Mouse (Mus musculus): ENCODE measurements around the gene Tmem50b.

Gene Tmem50b

GRCm38 (mm10) chr16:91597672-91598010, at the start of gene Tmem50b:
Gene Tmem50b, minus strand, starts transcription at chr16:91597800.
- ChIA-PET POLR2A (interaction anchor here in 3 of 4 experiments (0.6 to 1.6 kb wide), 24 partner anchors 8 to 662 kb away, joined by 3 to 16 read pairs (median 4); partner anchors contain the start of genes Gart (in 2 of the 3), Ifnar1 (in 2 of the 3), Son (in 2 of the 3) and Cfap298 (in 1 of the 3)), CTCF (interaction anchor here in 2 of 4 experiments (0.6 to 1.0 kb wide), 4 partner anchors 8 to 97 kb away, joined by 3 to 4 read pairs (median 3); no protein-coding TSS in a partner anchor)

GRCm38 (mm10) chr16:91646681-91647419, 49.2 kb upstream of the Tmem50b start, which contains the start of gene Gart:
Gene Gart, minus strand, starts transcription at chr16:91646952.
- POLR2A ChIA-PET, result interaction anchor here (0.5 to 14.5 kb wide), 146 partner anchors 7 to 1362 kb away, joined by 3 to 333 read pairs (median 5); partner anchors contain the start of genes Donson (in 4 of the 4), Ifnar1 (in 3 of the 4), Itsn1 (in 3 of the 4) and Cfap298 (in 2 of the 4)
- CTCF ChIA-PET, result interaction anchor here in 2 of 4 experiments (0.8 to 1.2 kb wide), 2 partner anchors 48 to 238 kb away, joined by 3 to 4 read pairs; no protein-coding TSS in a partner anchor

GRCm38 (mm10) chr16:91645995-91646602, 48.5 kb upstream of the Tmem50b start:
- CTCF ChIA-PET, result no interaction called here

GRCm38 (mm10) chr16:91645420-91645819, 47.8 kb upstream of the Tmem50b start:
- ChIA-PET POLR2A (interaction anchor here in 3 of 4 experiments (0.6 to 14.5 kb wide), 11 partner anchors 12 to 72 kb away, joined by 3 to 333 read pairs (median 10); partner anchors contain the start of gene Donson (in 1 of the 3)), CTCF (interaction anchor here in 2 of 4 experiments (0.6 to 0.9 kb wide), 3 partner anchors 31 to 335 kb away, joined by 4 to 15 read pairs (median 8); partner anchors contain the start of gene Donson (in 1 of the 2))

More at GRCm38 (mm10) chr16:91645995-91646602, 48.5 kb upstream of the Tmem50b start:
- POLR2A ChIA-PET, result interaction anchor here (0.6 to 14.5 kb wide), 70 partner anchors 7 to 537 kb away, joined by 3 to 333 read pairs (median 8); partner anchors contain the start of genes Dnajc28 (in 2 of the 4), Donson (in 2 of the 4), Tmem50b (in 2 of the 4) and Cryzl1 (in 1 of the 4)

- ChIA-PET CTCF (interaction anchor here in 3 of 4 experiments (0.6 to 0.9 kb wide), 4 partner anchors 31 to 1362 kb away, joined by 3 to 15 read pairs (median 6); partner anchors contain the start of gene Donson (in 1 of the 3)), POLR2A (interaction anchor here in 3 of 4 experiments (0.6 to 7.3 kb wide), 14 partner anchors 12 to 441 kb away, joined by 3 to 73 read pairs (median 4); partner anchors contain the start of gene Donson (in 1 of the 3))
Measured at GRCm38 (mm10) chr16:91644901-91645300, 47.3 kb upstream of the Tmem50b start.

- ChIA-PET POLR2A (interaction anchor here in 3 of 4 experiments (0.5 to 7.3 kb wide), 15 partner anchors 8 to 48 kb away, joined by 3 to 73 read pairs (median 4); partner anchors contain the start of genes Donson (in 1 of the 3) and Son (in 1 of the 3)), CTCF (interaction anchor here in 2 of 4 experiments (0.6 to 1.2 kb wide), 2 partner anchors 9 to 20 kb away, joined by 3 read pairs; no protein-coding TSS in a partner anchor)
Measured at GRCm38 (mm10) chr16:91640171-91640570, 42.6 kb upstream of the Tmem50b start.

GRCm38 (mm10) chr16:91639636-91640035, 42.0 kb upstream of the Tmem50b start:
- CTCF ChIA-PET, result interaction anchor here in 1 of 4 experiments (0.6 kb wide), 1 partner anchor 418 kb away, joined by 3 read pairs; no protein-coding TSS in a partner anchor
- POLR2A ChIA-PET, result interaction anchor here in 3 of 4 experiments (0.5 to 7.3 kb wide), 11 partner anchors 8 to 49 kb away, joined by 3 to 73 read pairs (median 4); partner anchors contain the start of genes Son (in 2 of the 3), Donson (in 1 of the 3) and Gart (in 1 of the 3)

GRCm38 (mm10) chr16:91639161-91639560, 41.6 kb upstream of the Tmem50b start:
- ChIA-PET CTCF (interaction anchor here in 1 of 4 experiments (0.6 kb wide), 1 partner anchor 418 kb away, joined by 3 read pairs; no protein-coding TSS in a partner anchor), POLR2A (interaction anchor here in 2 of 4 experiments (0.6 to 7.3 kb wide), 8 partner anchors 7 to 1420 kb away, joined by 3 to 73 read pairs (median 14); partner anchors contain the start of genes Gart (in 2 of the 2) and Son (in 2 of the 2))

GRCm38 (mm10) chr16:91633641-91634040, 36.0 kb upstream of the Tmem50b start:
- CTCF ChIA-PET, result no interaction called here
- POLR2A ChIA-PET, result interaction anchor here (0.9 to 10.4 kb wide), 12 partner anchors 8 to 297 kb away, joined by 3 to 121 read pairs (median 6); partner anchors contain the start of genes Gart (in 4 of the 4) and Son (in 3 of the 4)

GRCm38 (mm10) chr16:91632940-91633339, 35.3 kb upstream of the Tmem50b start:
- CTCF ChIA-PET, result interaction anchor here in 1 of 4 experiments (0.6 to 0.7 kb wide), 2 partner anchors 120 to 269 kb away, joined by 3 read pairs; no protein-coding TSS in a partner anchor
- POLR2A ChIA-PET, result interaction anchor here (0.6 to 10.4 kb wide), 16 partner anchors 9 to 491 kb away, joined by 3 to 121 read pairs (median 4); partner anchors contain the start of genes Gart (in 3 of the 4) and Son (in 3 of the 4)

- ChIA-PET POLR2A (interaction anchor here (0.6 to 10.4 kb wide), 19 partner anchors 9 to 492 kb away, joined by 3 to 121 read pairs (median 5); partner anchors contain the start of genes Gart (in 3 of the 4) and Son (in 3 of the 4)), CTCF (interaction anchor here in 1 of 4 experiments (0.6 to 0.7 kb wide), 2 partner anchors 119 to 268 kb away, joined by 3 read pairs; no protein-coding TSS in a partner anchor)
Measured at GRCm38 (mm10) chr16:91632439-91632838, 34.8 kb upstream of the Tmem50b start.

- ChIA-PET POLR2A (interaction anchor here (0.5 to 10.4 kb wide), 38 partner anchors 9 to 601 kb away, joined by 3 to 121 read pairs (median 5); partner anchors contain the start of genes Gart (in 4 of the 4), Son (in 4 of the 4), Donson (in 3 of the 4) and Ifnar1 (in 2 of the 4)), CTCF (interaction anchor here in 2 of 4 experiments (0.5 to 1.7 kb wide), 3 partner anchors 10 to 125 kb away, joined by 3 to 4 read pairs (median 4); no protein-coding TSS in a partner anchor)
Measured at GRCm38 (mm10) chr16:91630584-91630983, 33.0 kb upstream of the Tmem50b start.

- POLR2A ChIA-PET, result interaction anchor here (0.6 to 10.4 kb wide), 31 partner anchors 9 to 438 kb away, joined by 3 to 121 read pairs (median 6); partner anchors contain the start of genes Gart (in 4 of the 4), Son (in 4 of the 4), Donson (in 3 of the 4) and Dnajc28 (in 1 of the 4)
Measured at GRCm38 (mm10) chr16:91629749-91630148, 32.1 kb upstream of the Tmem50b start.

GRCm38 (mm10) chr16:91628673-91629072, 31.1 kb upstream of the Tmem50b start:
- CTCF ChIA-PET, result no interaction called here
- POLR2A ChIA-PET, result interaction anchor here (0.6 to 10.4 kb wide), 13 partner anchors 8 to 76 kb away, joined by 3 to 121 read pairs (median 8); partner anchors contain the start of genes Son (in 4 of the 4) and Gart (in 3 of the 4)

More at GRCm38 (mm10) chr16:91629749-91630148, 32.1 kb upstream of the Tmem50b start:
- CTCF ChIA-PET, result interaction anchor here in 2 of 4 experiments (0.7 to 1.7 kb wide), 2 partner anchors 48 to 124 kb away, joined by 3 read pairs; no protein-coding TSS in a partner anchor

- CTCF ChIA-PET, result no interaction called here
- POLR2A ChIA-PET, result interaction anchor here in 3 of 4 experiments (0.5 to 10.4 kb wide), 8 partner anchors 7 to 34 kb away, joined by 3 to 121 read pairs (median 20); partner anchors contain the start of genes Gart (in 3 of the 3) and Son (in 3 of the 3)
Measured at GRCm38 (mm10) chr16:91627831-91628230, 30.2 kb upstream of the Tmem50b start.

- ChIA-PET CTCF (no interaction called here), POLR2A (interaction anchor here in 3 of 4 experiments (0.7 to 1.8 kb wide), 5 partner anchors 14 to 58 kb away, joined by 3 to 6 read pairs (median 3); partner anchors contain the start of genes Gart (in 2 of the 3) and Son (in 2 of the 3))
Measured at GRCm38 (mm10) chr16:91623074-91623473, 25.5 kb upstream of the Tmem50b start.
